Mouse (Mus musculus): ENCODE measurements around the gene Cuedc1.

GRCm38 (mm10) chr11:88186078-88186946, 88.5 kb downstream of the Cuedc1 start:
- no peak for TF ChIP-seq POLR2A (IDR thresholded peaks at IDR 0.05; ENCODE audit: borderline replicate concordance, insufficient read depth, low read length)
- TF ChIP-seq CTCF (IDR thresholded peaks at IDR 0.05; ENCODE audit: borderline replicate concordance, insufficient read depth, low read depth, low read length) = no peak
